Mouse (Mus musculus): ENCODE results near the gene Schip1.
A peak's percentile ranks its signal among the peaks of the same experiment; 100 is the strongest.

The Schip1 gene

GRCm38 (mm10) chr3:68514717-68515116, 450.1 kb downstream of the Schip1 start:
- no peak for DNase-seq

GRCm38 (mm10) chr3:68516393-68517081, 451.9 kb downstream of the Schip1 start:
- DNase-seq: no peak

- DNase-seq: no peak
Observed at GRCm38 (mm10) chr3:68517236-68517635, 452.6 kb downstream of the Schip1 start.

GRCm38 (mm10) chr3:68518041-68518440, 453.4 kb downstream of the Schip1 start:
- no peak for DNase-seq

GRCm38 (mm10) chr3:68518586-68518985, 454.0 kb downstream of the Schip1 start:
- DNase-seq: no peak

- DNase-seq: no peak
Observed at GRCm38 (mm10) chr3:68525361-68525878, 460.8 kb downstream of the Schip1 start.

GRCm38 (mm10) chr3:68526416-68526815, 461.8 kb downstream of the Schip1 start:
- no peak for DNase-seq

- no peak for DNase-seq
Observed at GRCm38 (mm10) chr3:68527182-68527581, 462.6 kb downstream of the Schip1 start.

GRCm38 (mm10) chr3:68531908-68532307, 467.3 kb downstream of the Schip1 start:
- no peak for DNase-seq

GRCm38 (mm10) chr3:68534571-68535051, 470.0 kb downstream of the Schip1 start:
- DNase-seq: no peak

GRCm38 (mm10) chr3:68535160-68535728, 470.6 kb downstream of the Schip1 start:
- DNase-seq: no peak

- DNase-seq: no peak
Observed at GRCm38 (mm10) chr3:68536071-68536470, 471.5 kb downstream of the Schip1 start.

GRCm38 (mm10) chr3:68541688-68542087, 477.1 kb downstream of the Schip1 start:
- no peak for DNase-seq

- DNase-seq: peak; percentile 63
Observed at GRCm38 (mm10) chr3:68542944-68543501, 478.4 kb downstream of the Schip1 start.

GRCm38 (mm10) chr3:68544811-68545210, 480.2 kb downstream of the Schip1 start:
- DNase-seq: no peak

- peak; percentile 29 for DNase-seq
Observed at GRCm38 (mm10) chr3:68545898-68546297, 481.3 kb downstream of the Schip1 start.

- DNase-seq: no peak
Observed at GRCm38 (mm10) chr3:68555087-68555662, 490.6 kb downstream of the Schip1 start.

- DNase-seq: no peak
Observed at GRCm38 (mm10) chr3:68556891-68557290, 492.3 kb downstream of the Schip1 start.

- DNase-seq: no peak
Observed at GRCm38 (mm10) chr3:68558744-68559143, 494.1 kb downstream of the Schip1 start.

- no peak for DNase-seq
Observed at GRCm38 (mm10) chr3:68560057-68560456, 495.5 kb downstream of the Schip1 start.

- no peak for DNase-seq
Observed at GRCm38 (mm10) chr3:68562838-68563237, 498.2 kb downstream of the Schip1 start.

GRCm38 (mm10) chr3:68563922-68564321, 499.3 kb downstream of the Schip1 start:
- peak; percentile 35 for DNase-seq

- DNase-seq: no peak
Observed at GRCm38 (mm10) chr3:68564978-68565674, 500.5 kb downstream of the Schip1 start.

All from right cerebral cortex, postnatal 25 days (tissue).